Mouse (Mus musculus): ENCODE results near the gene Nrbp1. TPM values are rescaled to one million over a fixed set of nuclear protein-coding genes. Genes with fewer than 3 reads are reported as not detected.

Nrbp1 gene
- polyA plus RNA-seq, 1 experiment from 2014 or later: 124 TPM

DNA sequence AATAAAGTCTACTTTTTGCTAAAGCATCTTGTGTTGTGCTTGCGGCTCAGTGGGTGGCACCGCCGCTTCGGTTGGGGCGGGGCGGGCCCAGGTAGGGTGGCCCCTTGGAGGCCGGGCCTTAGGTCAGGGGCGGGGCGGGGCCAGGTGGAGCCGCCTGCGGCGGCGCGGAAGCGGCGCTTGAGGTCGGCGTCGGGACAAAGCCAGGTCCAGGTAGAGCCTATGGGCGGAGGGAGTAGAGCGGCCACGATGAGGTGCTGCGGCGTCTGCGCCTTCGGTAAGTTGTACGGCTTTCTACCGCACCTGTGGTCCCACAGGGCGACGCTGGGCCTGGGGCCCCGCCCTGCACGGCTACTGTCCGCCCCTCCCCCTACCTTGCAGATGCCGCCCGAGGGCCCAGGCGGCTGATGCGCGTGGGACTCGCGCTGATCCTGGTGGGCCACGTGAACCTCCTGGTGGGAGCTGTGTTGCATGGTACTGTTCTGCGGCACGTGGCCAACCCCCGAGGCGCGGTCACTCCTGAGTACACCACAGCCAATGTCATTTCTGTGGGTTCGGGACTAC is 11.0 kb downstream of the Nrbp1 start, which contains the start of gene Krtcap3:
TSS of gene Krtcap3 (plus strand) at position 151 of the 561 bp plus-strand sequence.
- peak within 1 kb of the TSS; percentile 58 for H3K9ac ChIP-seq (ENCODE audit: low read length)
- DNase-seq (ENCODE audit: low spot score) (peak; percentile 70), ATAC-seq (ENCODE audit: insufficient number of reproducible peaks, low FRiP score, low TSS enrichment, low read depth) (peak; percentile 60)
- H3K4me2 ChIP-seq (ENCODE audit: low read depth, severe bottlenecking): peak within 1 kb of the TSS; percentile 69
- 5% methylated on average over 47 of the region's 47 CpGs for WGBS
- no peaks in the 10 kb centered on the region for H3K9me3 ChIP-seq (ENCODE audit: control insufficient read depth, low read length)
- H3K4me1 ChIP-seq (ENCODE audit: control insufficient read depth, insufficient read depth, low read length): peaks cover 25% of the 10 kb centered on the region
- H3K27ac ChIP-seq (replicated peaks; ENCODE audit: low read depth, low read length): no peak within 1 kb of the TSS; the same call in none of the 2 replicates
- H3K4me3 ChIP-seq (ENCODE audit: low read depth, low read length): peak within 1 kb of the TSS; percentile 40
- peaks cover 22% of the 10 kb centered on the region for H3K36me3 ChIP-seq (ENCODE audit: control insufficient read depth, insufficient read depth, low read length)
- H3K27me3 ChIP-seq (ENCODE audit: control insufficient read depth, insufficient read depth, low read length): no peaks in the 10 kb centered on the region

DNA sequence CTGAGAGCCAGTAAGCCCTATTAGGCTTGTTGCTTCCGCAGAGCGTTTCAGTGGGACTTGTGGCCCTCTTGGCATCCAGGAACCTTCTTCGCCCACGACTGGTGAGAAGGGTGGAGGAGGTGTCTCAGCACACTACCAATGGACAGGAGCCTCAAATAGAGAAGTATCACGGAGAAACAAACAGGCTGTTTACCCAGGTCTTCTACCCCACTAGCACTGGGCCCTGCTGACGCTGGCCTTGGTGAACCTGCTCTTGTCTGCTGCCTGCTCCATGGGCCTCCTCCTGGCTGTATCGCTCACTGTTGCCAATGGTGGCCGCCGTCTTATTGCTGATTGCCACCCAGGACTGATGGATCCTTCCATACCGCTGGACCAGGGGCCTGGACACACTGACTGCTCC is 11.5 kb downstream of the Nrbp1 start:
- ATAC-seq (ENCODE audit: insufficient number of reproducible peaks, low FRiP score, low TSS enrichment, low read depth) (no peak), DNase-seq (ENCODE audit: low spot score) (peak; percentile 48)
- Histone ChIP-seq H3K9me3 (ENCODE audit: control insufficient read depth, low read length) (no peaks in the 10 kb centered on the region), H3K27ac (replicated peaks; ENCODE audit: low read depth, low read length) (no peak overlapping the region), H3K36me3 (ENCODE audit: control insufficient read depth, insufficient read depth, low read length) (peaks cover 20% of the 10 kb centered on the region), H3K9ac (ENCODE audit: low read length) (peak overlapping the region; percentile 58), H3K27me3 (ENCODE audit: control insufficient read depth, insufficient read depth, low read length) (no peaks in the 10 kb centered on the region), H3K4me2 (ENCODE audit: low read depth, severe bottlenecking) (peak overlapping the region; percentile 69), H3K4me1 (ENCODE audit: control insufficient read depth, insufficient read depth, low read length) (peaks cover 25% of the 10 kb centered on the region), H3K4me3 (ENCODE audit: low read depth, low read length) (peak overlapping the region; percentile 40)
- 39% methylated on average over 10 of the region's 10 CpGs for WGBS

DNA sequence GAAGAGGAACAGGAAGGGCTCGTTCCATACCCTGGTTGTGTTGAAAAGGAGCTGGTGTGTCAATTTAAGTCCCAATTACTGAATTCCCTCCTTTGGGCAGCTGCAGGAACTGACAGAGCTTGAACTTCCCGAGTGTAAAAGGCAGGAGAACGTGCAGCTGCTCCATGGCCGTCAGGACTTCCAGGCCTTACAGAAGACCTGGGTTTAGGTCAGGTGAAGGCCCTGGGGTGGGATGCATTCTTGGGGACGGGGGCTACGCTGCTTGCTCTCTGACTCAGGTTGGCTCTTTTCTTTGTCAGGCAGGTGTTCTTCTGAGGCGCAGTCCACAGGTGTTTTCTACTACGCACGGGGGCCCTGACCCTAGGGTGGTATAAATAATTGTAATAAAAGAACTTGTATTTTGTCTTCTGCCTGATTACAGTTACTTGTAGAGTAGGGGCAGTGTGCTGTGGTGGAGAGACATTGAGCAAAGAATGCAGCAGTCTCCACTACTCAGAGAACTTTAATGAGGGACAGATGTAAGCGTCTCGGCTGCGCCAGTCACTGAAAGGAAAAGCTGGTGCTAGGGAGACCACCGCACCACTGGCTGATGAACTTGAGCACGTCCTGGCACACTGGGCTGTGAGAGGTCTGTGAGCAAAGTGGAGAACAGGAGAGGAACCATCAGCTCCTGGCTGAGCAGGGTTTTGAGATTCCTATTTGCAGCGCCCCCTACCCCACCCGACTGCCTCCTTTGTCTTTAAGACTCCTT is 12.3 kb downstream of the Nrbp1 start:
- Histone ChIP-seq H3K27ac (replicated peaks; ENCODE audit: low read depth, low read length) (peak overlapping the region; percentile 68), H3K9ac (ENCODE audit: low read length) (peak overlapping the region; percentile 1; the same call in 1 of the 2 replicates), H3K27me3 (ENCODE audit: control insufficient read depth, insufficient read depth, low read length) (no peaks in the 10 kb centered on the region), H3K4me2 (ENCODE audit: low read depth, severe bottlenecking) (peak overlapping the region; percentile 69), H3K9me3 (ENCODE audit: control insufficient read depth, low read length) (no peaks in the 10 kb centered on the region), H3K4me3 (ENCODE audit: low read depth, low read length) (no peak overlapping the region), H3K4me1 (ENCODE audit: control insufficient read depth, insufficient read depth, low read length) (peaks cover 25% of the 10 kb centered on the region), H3K36me3 (ENCODE audit: control insufficient read depth, insufficient read depth, low read length) (peaks cover 20% of the 10 kb centered on the region)
- ATAC-seq (ENCODE audit: insufficient number of reproducible peaks, low FRiP score, low TSS enrichment, low read depth) (no peak), DNase-seq (ENCODE audit: low spot score) (peak; percentile 67)
- 55% methylated on average over 16 of the region's 16 CpGs for WGBS

DNA sequence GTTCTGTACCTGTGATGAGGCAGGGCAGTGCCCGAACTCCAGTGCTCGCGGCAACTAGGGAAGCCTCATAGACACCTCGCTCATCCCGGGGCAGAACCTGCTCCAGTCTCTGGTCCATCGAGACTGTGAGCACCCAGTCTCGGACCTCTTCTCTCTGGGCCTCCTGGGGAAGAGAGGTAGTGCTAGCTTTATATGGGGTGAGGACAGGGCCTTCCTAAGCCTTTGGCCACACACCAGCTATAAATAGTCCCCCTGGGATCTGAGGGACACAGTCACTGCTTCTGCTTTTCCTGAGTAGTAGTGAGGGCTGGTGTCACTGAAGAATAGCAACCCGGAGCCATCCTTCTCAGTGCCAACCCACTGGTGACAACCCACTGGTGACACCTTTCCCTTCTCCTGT is 13.1 kb downstream of the Nrbp1 start:
- Histone ChIP-seq H3K27me3 (ENCODE audit: control insufficient read depth, insufficient read depth, low read length) (no peaks in the 10 kb centered on the region), H3K4me1 (ENCODE audit: control insufficient read depth, insufficient read depth, low read length) (peaks cover 25% of the 10 kb centered on the region), H3K36me3 (ENCODE audit: control insufficient read depth, insufficient read depth, low read length) (peaks cover 20% of the 10 kb centered on the region), H3K27ac (replicated peaks; ENCODE audit: low read depth, low read length) (no peak overlapping the region), H3K4me2 (ENCODE audit: low read depth, severe bottlenecking) (no peak overlapping the region; the same call in 1 of the 2 replicates), H3K9me3 (ENCODE audit: control insufficient read depth, low read length) (no peaks in the 10 kb centered on the region), H3K9ac (ENCODE audit: low read length) (no peak overlapping the region), H3K4me3 (ENCODE audit: low read depth, low read length) (no peak overlapping the region)
- WGBS: 94% methylated on average over 8 of the region's 8 CpGs
- ATAC-seq (ENCODE audit: insufficient number of reproducible peaks, low FRiP score, low TSS enrichment, low read depth) (no peak), DNase-seq (ENCODE audit: low spot score) (no peak)

DNA sequence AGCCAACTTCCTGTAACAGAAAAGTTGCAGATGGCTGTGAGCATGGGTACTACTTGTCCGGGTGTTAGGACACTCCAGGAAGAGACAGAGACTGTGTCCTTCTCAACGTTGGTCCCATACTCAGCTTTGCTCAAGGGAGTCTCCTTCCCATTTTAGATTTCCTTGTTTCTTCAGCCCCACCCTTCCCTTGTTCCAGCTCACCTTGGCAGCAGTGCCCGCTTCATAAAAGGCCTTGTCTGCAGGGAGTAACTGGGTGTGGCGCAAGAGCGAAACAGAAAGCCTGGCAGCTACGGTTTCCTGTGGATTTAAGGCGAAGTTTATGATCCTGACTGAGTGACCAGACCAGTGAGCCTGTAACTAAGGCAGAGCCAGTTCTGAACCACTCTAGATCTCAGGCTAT is 13.8 kb downstream of the Nrbp1 start:
- Histone ChIP-seq H3K27me3 (ENCODE audit: control insufficient read depth, insufficient read depth, low read length) (no peaks in the 10 kb centered on the region), H3K9ac (ENCODE audit: low read length) (no peak overlapping the region), H3K4me2 (ENCODE audit: low read depth, severe bottlenecking) (no peak overlapping the region), H3K36me3 (ENCODE audit: control insufficient read depth, insufficient read depth, low read length) (peaks cover 18% of the 10 kb centered on the region), H3K9me3 (ENCODE audit: control insufficient read depth, low read length) (no peaks in the 10 kb centered on the region), H3K4me1 (ENCODE audit: control insufficient read depth, insufficient read depth, low read length) (peaks cover 25% of the 10 kb centered on the region), H3K27ac (replicated peaks; ENCODE audit: low read depth, low read length) (no peak overlapping the region), H3K4me3 (ENCODE audit: low read depth, low read length) (no peak overlapping the region)
- ATAC-seq (ENCODE audit: insufficient number of reproducible peaks, low FRiP score, low TSS enrichment, low read depth) (no peak), DNase-seq (ENCODE audit: low spot score) (no peak)
- 86% methylated on average over 7 of the region's 7 CpGs for WGBS

DNA sequence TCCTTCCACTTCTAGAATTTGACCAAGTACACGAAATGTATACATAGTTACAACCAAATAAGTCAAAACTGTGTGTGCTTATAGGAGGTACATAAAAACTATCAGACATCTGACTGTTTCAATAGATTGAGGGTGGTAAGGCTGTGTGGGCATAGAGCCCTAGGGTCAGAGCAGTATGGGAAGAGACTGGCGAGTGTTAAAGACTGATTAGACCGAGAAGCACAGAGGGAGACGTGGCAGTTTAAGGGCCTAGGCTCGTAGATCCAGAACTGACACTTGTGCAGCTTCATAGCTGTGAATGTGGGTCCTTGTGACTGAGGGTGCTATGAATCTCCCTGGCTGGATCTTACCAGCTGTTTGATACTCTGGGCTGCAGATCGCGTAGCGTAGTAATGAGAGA is 14.2 kb downstream of the Nrbp1 start:
- 85% methylated on average over 8 of the region's 8 CpGs for WGBS
- no peaks in the 10 kb centered on the region for H3K27me3 ChIP-seq (ENCODE audit: control insufficient read depth, insufficient read depth, low read length)
- no peak for DNase-seq (ENCODE audit: low spot score)

DNA sequence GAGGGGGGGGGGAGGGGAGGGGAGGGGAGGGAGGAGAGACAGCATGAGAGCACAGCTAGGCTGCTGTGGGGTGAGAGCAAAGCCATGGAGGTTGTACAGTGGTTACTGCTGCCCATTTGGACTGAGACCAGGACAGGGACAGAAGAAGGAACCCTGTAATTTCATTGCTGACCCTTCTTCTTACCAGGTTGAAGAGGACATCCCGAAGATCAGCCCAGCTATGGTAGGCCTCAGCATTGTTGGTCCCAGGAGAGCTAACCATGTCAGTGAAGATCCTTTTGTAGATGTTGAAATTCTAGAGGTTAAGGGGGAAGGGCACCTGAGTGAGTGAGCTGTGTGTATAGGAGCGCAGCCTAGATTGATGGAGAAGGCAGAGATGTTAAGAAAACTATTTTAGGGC is 14.7 kb downstream of the Nrbp1 start:
- peaks cover 18% of the 10 kb centered on the region for H3K36me3 ChIP-seq (ENCODE audit: control insufficient read depth, insufficient read depth, low read length)
- H3K9ac ChIP-seq (ENCODE audit: low read length): no peak overlapping the region
- H3K4me3 ChIP-seq (ENCODE audit: low read depth, low read length): no peak overlapping the region
- H3K27ac ChIP-seq (replicated peaks; ENCODE audit: low read depth, low read length): no peak overlapping the region
- no peak for ATAC-seq (ENCODE audit: insufficient number of reproducible peaks, low FRiP score, low TSS enrichment, low read depth)
- H3K4me1 ChIP-seq (ENCODE audit: control insufficient read depth, insufficient read depth, low read length): peaks cover 25% of the 10 kb centered on the region
- no peak for DNase-seq (ENCODE audit: low spot score)
- 95% methylated on average over 2 of the region's 2 CpGs for WGBS
- no peak overlapping the region for H3K4me2 ChIP-seq (ENCODE audit: low read depth, severe bottlenecking)
- no peaks in the 10 kb centered on the region for H3K27me3 ChIP-seq (ENCODE audit: control insufficient read depth, insufficient read depth, low read length)
- no peaks in the 10 kb centered on the region for H3K9me3 ChIP-seq (ENCODE audit: control insufficient read depth, low read length)

More for the DNA sequence above, 14.2 kb downstream of the Nrbp1 start:
- peaks cover 25% of the 10 kb centered on the region for H3K4me1 ChIP-seq (ENCODE audit: control insufficient read depth, insufficient read depth, low read length)
- no peak for ATAC-seq (ENCODE audit: insufficient number of reproducible peaks, low FRiP score, low TSS enrichment, low read depth)
- no peaks in the 10 kb centered on the region for H3K9me3 ChIP-seq (ENCODE audit: control insufficient read depth, low read length)
- peaks cover 20% of the 10 kb centered on the region for H3K36me3 ChIP-seq (ENCODE audit: control insufficient read depth, insufficient read depth, low read length)
- no peak overlapping the region for H3K4me3 ChIP-seq (ENCODE audit: low read depth, low read length)
- H3K9ac ChIP-seq (ENCODE audit: low read length): no peak overlapping the region
- H3K4me2 ChIP-seq (ENCODE audit: low read depth, severe bottlenecking): no peak overlapping the region
- H3K27ac ChIP-seq (replicated peaks; ENCODE audit: low read depth, low read length): no peak overlapping the region

DNA sequence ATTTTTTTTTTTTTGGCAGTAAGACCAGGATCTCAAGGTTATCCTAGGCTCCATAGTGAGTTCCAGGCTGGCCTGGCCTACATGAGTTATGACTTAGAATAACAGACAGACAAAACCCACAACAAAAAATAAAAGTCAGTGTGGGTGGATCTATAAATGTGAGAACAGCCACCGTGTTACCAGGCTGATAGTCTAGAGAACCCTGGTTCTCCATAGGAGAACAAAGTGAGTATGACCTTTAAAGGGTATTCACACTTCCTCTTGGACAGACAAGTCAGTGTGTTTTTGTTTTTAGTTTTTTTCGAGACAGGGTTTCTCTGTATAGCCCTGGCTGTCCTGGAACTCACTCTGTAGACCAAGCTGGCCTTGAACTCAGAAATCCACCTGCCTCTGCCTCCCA is 15.3 kb downstream of the Nrbp1 start:
- ATAC-seq (ENCODE audit: insufficient number of reproducible peaks, low FRiP score, low TSS enrichment, low read depth) (no peak), DNase-seq (ENCODE audit: low spot score) (no peak)
- H3K4me2 ChIP-seq (ENCODE audit: low read depth, severe bottlenecking): no peak overlapping the region
- 92% methylated on average over 2 of the region's 2 CpGs for WGBS
- no peak overlapping the region for H3K27ac ChIP-seq (replicated peaks; ENCODE audit: low read depth, low read length)
- H3K27me3 ChIP-seq (ENCODE audit: control insufficient read depth, insufficient read depth, low read length): no peaks in the 10 kb centered on the region
- H3K9ac ChIP-seq (ENCODE audit: low read length): no peak overlapping the region
- no peaks in the 10 kb centered on the region for H3K9me3 ChIP-seq (ENCODE audit: control insufficient read depth, low read length)
- H3K4me3 ChIP-seq (ENCODE audit: low read depth, low read length): no peak overlapping the region
- H3K36me3 ChIP-seq (ENCODE audit: control insufficient read depth, insufficient read depth, low read length): peaks cover 12% of the 10 kb centered on the region
- H3K4me1 ChIP-seq (ENCODE audit: control insufficient read depth, insufficient read depth, low read length): peaks cover 21% of the 10 kb centered on the region

Data from limb, embryonic 11.5 days (tissue).